Mouse (Mus musculus): ENCODE results near the gene Selplg.

Gene Selplg

GRCm38 (mm10) chr5:113853541-113853940, 21.1 kb upstream of the Selplg start:
- no peak for DNase-seq

- DNase-seq = no peak
Observed at GRCm38 (mm10) chr5:113852463-113852862, 20.0 kb upstream of the Selplg start.

- no peak for DNase-seq
Observed at GRCm38 (mm10) chr5:113850680-113851230, 18.3 kb upstream of the Selplg start.

DNA sequence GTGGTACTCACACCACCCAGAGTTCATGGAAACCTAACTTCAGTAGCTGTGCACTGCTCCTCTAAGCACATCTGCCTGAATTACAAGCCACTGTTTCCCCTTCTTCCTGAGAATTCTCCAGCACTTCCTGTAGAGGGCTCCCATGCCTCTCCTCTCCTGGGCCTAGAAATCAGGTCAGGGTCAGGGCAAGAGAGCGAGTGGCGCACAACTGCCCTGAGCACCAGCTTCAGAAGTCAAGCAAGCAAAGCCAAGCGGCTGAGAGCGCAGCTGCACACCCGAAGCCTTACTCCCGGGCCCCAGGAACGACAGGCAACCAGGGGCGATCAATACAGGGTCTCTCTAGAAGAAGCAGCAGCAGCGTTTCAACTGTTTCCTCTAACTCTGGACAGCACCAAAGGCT, 15.2 kb upstream of the Selplg start:
- DNase-seq = no peak

DNA sequence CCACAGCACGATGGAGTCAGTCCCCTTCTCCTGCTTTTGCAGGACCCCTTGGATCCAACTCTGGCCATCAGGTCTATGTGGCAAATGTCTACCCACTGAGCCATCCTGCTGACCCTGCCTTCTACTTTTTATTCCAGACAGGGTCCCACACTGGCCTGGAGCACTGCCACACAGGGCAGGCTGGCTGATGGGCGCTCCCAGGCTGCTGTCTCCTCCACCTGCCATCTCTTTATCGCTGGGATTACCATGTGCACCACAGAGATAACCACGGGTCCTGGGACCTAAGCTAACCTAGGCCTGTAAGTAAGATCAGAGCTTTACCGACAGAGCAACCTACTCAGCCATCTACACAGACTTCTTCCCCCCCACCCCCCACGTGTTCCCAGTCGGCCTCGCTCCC, 14.2 kb upstream of the Selplg start:
- DNase-seq = no peak

DNA sequence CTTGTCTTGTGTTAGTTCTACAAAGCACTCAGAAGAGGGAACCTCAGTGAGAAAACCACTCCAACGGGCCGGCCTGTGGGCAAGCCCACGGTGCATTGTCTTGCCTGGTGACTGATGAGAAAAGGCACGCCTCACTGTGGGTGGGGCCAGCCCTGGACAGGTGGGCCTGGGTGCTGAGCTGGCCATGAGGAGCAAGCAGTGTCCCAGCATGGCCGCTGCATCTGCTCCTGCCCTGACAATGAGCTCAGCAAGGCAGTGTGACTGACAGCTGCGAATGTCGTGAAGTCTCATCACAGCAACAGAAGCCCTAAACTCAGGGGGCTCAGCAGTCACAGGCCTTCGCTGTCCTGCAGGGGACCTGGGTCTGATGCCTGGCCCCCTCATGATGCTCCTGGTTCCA, 13.2 kb upstream of the Selplg start:
- DNase-seq = no peak

DNA sequence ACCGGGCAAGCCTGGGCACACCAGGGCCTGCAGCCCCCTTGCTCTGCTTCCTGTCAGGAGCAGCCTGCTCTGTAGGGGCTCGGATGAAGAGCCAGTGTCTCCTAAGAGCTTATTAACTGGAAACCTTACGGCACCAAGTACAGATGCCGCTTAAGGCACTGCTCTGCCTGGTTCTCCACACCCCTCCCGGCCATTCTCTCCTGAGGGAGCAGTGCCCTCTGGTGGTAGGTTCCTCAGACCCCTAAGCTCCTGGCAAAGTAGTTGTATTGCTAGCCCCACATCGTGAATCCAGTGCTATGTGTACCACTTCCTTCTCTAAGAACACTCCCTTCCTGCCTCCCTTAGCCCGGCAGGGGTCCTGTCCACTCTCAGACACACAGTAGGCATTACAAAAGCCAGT, 12.3 kb upstream of the Selplg start:
- no peak for DNase-seq

- DNase-seq = no peak
Observed at GRCm38 (mm10) chr5:113844106-113844505, 11.7 kb upstream of the Selplg start.

- DNase-seq = no peak
Observed at GRCm38 (mm10) chr5:113842906-113843305, 10.5 kb upstream of the Selplg start.

DNA sequence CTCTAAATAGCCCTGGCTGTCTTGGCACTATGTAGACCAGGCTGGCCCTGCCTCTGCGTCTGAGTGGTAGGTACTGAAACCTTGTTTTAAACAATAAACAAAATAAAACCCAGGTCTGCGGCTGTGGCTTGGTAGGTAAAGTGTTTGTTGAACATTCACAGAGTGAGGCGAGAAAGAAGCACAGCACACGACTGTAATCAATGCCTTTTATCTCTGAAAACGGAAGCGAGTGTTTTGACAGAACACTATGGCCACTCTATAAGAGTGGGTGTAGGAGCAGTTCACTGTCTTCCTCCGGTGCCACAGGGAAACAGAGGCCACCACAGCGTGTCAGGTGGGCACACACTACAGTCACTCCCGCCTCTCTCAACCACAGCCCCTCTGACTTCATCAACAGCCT, 9.8 kb upstream of the Selplg start:
- no peak for DNase-seq

GRCm38 (mm10) chr5:113841243-113842225, 9.1 kb upstream of the Selplg start:
- no peak for DNase-seq

- DNase-seq = no peak
Observed at GRCm38 (mm10) chr5:113840443-113840842, 8.0 kb upstream of the Selplg start.

GRCm38 (mm10) chr5:113836961-113837360, 4.5 kb upstream of the Selplg start:
- DNase-seq = no peak

- DNase-seq = no peak
Observed at GRCm38 (mm10) chr5:113833316-113833947, 988 bp upstream of the Selplg start.

- no peak for DNase-seq
Observed at GRCm38 (mm10) chr5:113831741-113832140, 703 bp downstream of the Selplg start.

DNA sequence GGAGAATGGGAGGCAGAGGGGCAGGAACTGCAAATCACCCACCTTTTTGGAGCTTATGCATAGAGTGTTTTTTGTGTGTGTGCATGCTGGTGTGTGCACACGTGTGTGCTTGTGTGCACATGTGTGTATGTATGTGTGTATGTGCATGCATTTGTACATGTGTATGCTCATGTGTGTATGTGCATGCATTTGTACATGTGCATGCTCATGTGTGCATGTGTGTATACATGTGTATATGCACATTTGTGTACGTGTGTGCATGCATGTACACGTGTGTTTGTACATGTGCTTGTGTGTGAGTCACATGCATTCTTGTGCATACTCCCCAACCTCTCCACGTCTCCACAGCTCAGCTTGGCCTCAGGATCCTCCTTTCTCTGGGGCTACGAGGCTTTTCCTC, 1.6 kb downstream of the Selplg start:
- DNase-seq = no peak

- DNase-seq = no peak
Observed at GRCm38 (mm10) chr5:113830292-113830643, 2.2 kb downstream of the Selplg start.

DNA sequence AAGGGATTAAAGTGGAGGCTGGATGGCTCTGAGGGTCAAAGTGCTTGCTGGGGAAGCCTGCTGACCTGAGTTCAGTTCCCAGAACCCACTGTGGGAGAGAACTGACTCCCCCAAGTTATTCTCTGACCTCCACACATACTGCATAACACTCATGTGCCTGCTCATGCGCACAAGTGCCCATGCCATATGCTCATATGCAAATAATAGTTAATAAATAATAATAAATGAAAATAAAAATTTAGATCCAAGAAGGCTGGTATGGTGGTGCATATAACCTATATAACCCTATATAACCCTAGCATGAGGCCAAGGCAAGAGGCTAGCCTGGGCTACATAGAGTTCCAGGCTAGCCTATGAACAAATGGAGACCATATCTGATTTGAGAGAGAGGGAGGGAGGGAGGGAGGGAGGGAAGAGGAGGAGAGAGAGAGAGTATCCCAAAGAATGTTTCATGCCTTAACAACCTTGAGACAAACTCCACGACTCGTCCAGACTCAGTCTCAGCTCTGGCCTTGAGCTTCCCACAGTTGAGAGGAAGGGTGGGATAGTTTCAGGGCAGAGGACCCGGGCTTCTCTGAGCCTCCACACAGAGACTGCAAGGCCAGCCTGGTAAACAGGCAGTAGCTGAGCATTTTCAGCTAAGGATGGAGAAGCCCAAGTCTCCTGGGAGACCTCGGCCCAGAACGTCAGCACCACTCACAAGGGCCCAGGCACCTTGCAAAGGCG, 2.7 kb downstream of the Selplg start:
- no peak for DNase-seq

- no peak for DNase-seq
Observed at GRCm38 (mm10) chr5:113828481-113828880, 4.0 kb downstream of the Selplg start.

- no peak for DNase-seq
Observed at GRCm38 (mm10) chr5:113827991-113828411, 4.4 kb downstream of the Selplg start.

GRCm38 (mm10) chr5:113826619-113827018, 5.8 kb downstream of the Selplg start:
- no peak for DNase-seq

DNA sequence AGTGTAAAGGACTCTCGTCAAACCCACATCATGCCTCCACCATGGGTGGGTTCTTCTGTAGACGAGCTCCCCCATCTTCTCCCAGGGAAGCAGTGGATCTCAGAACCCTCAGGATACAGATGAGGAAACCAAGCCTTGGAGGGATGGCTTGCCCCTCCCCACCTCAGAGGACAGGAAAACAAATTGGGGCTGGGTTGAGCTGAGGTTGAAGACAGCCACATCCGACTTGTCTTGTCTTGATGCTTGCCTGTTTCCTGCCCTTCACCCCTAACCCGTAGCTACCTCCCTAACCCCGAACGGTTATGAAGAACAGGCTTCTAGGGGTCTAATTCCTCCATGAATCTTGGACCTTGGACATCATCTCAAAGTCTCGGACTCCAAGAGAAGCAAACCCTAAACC, 6.9 kb downstream of the Selplg start:
- no peak for DNase-seq

GRCm38 (mm10) chr5:113824228-113824627, 8.2 kb downstream of the Selplg start:
- DNase-seq = no peak
